Mouse (Mus musculus) hindbrain, embryonic 16.5 days (tissue): Measurements from ENCODE around the gene B3galt2. TPM values are rescaled to one million over a fixed set of nuclear protein-coding genes. Genes with fewer than 3 reads are reported as not detected.
A peak's percentile ranks its signal among the peaks of the same experiment; 100 is the strongest.

Experiments used
- ATAC-seq: fragments of 200-750 bp; cut with Nextera tagmentation; 2 replicates; pipeline ENCODE4 v1.8.0; 2017; ENCODE audit warnings: moderate TSS enrichment, moderate library complexity
- H3K27ac ChIP-seq: fragments of 300-500 bp; sonication (generic); 2 replicates; pipeline ENCODE4 v1.5.1; 2014; ENCODE audit warnings: low read depth, mild to moderate bottlenecking, control low read depth, low read length, moderate library complexity
- H3K27me3 ChIP-seq: fragments of 300-500 bp; sonication (generic); replicated peaks from 2 replicates; pipeline ENCODE4 v1.6.1; 2014; ENCODE audit warnings: low read length; ENCODE audit not compliant: control insufficient read depth, insufficient read depth
- H3K36me3 ChIP-seq: fragments of 300-500 bp; sonication (generic); 2 replicates; pipeline ENCODE4 v1.6.1; 2014; ENCODE audit warnings: mild to moderate bottlenecking, low read length, moderate library complexity, mixed read lengths; ENCODE audit not compliant: control insufficient read depth, insufficient read depth
- H3K4me1 ChIP-seq: fragments of 300-500 bp; sonication (generic); 2 replicates; pipeline ENCODE4 v1.6.1; 2014; ENCODE audit warnings: low read depth, low read length; ENCODE audit not compliant: control insufficient read depth, insufficient read depth
- H3K4me2 ChIP-seq: fragments of 300-500 bp; sonication (generic); 2 replicates; pipeline ENCODE4 v1.6.1; 2014; ENCODE audit warnings: mild to moderate bottlenecking, low read length, control low read depth, moderate library complexity
- H3K4me3 ChIP-seq: fragments of 300-500 bp; sonication (generic); 2 replicates; pipeline ENCODE4 v1.5.1; 2014; ENCODE audit warnings: mild to moderate bottlenecking, low read length, control low read depth, moderate library complexity
- H3K9ac ChIP-seq: fragments of 300-500 bp; sonication (generic); 2 replicates; pipeline ENCODE4 v1.6.1; 2014; ENCODE audit warnings: low read depth, mild to moderate bottlenecking, control low read depth, low read length, moderate library complexity
- H3K9me3 ChIP-seq: fragments of 300-500 bp; sonication (generic); 2 replicates; pipeline ENCODE4 v1.6.1; 2014; ENCODE audit warnings: mild to moderate bottlenecking, low read length, moderate library complexity; ENCODE audit not compliant: control insufficient read depth
- WGBS: fragments of 180-500 bp; shearing (Covaris S2); extraction: QIAGEN DNeasy Blood & Tissue Kit; methylation state at CpG from one replicate; pipeline ENCODE4 v1.1.7; 2014; 5-methylcytosine and 5-hydroxymethylcytosine counted together
- polyA plus RNA-seq: library from polyadenylated mRNA; unstranded; fragments of >200 nt; fragmentation: Nextera tagmentation; extraction: Ambion mirVana; gene quantifications from 2 replicates; pipeline ENCODE4 v1.2.1, GENCODE M21; 2015

B3galt2 gene
- polyA plus RNA-seq = 7.2 and 7.7 TPM in 2 replicates

DNA sequence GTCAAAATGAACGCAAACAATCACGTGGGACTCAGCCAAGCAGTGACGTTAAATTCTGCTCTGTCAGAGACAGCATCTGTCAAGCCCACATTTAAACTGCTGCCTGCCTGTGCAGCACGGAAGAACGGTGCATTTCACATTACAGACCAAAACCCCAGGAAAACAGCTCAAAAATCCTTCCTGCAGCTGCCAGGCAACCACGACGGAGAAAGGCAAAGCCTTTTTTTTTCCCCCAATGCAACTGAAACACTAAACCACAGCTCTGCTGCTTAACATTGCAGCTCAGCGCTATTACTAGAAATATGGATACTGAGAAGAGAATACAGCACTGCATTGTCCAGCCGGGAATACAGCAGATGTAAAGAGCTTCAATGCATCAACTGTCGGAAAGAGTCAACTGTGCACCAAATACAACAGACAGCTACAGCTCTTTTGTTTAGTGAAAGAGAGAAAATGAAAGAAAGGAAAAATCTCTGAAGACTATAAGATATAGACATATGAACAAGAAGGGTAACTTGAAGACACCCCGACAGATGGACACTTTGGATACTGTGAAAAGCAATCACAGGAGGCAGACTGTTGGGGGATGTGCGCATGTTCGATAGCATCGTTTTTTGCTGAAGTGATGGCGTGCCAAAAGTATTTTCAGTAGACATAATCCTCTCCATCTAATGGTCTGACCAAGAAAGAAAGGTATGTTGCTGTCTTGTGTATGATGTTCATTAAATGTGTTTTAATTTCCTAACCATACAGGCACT, at the start of gene B3galt2:
B3galt2 (plus strand) TSS at position 15 of the 758 bp plus-strand sequence.
- Histone ChIP-seq H3K4me2 (peak within 1 kb of the TSS; percentile 50), H3K27ac (peak within 1 kb of the TSS; percentile 89), H3K4me1 (no peaks in the 10 kb centered on the region), H3K9ac (peak within 1 kb of the TSS; percentile 69), H3K36me3 (no peaks in the 10 kb centered on the region), H3K27me3 (no peaks in the 10 kb centered on the region), H3K4me3 (peak within 1 kb of the TSS; percentile 49), H3K9me3 (no peaks in the 10 kb centered on the region)
- peak; percentile 91 for ATAC-seq
- 16% methylated on average over 15 of the region's 15 CpGs for WGBS

DNA sequence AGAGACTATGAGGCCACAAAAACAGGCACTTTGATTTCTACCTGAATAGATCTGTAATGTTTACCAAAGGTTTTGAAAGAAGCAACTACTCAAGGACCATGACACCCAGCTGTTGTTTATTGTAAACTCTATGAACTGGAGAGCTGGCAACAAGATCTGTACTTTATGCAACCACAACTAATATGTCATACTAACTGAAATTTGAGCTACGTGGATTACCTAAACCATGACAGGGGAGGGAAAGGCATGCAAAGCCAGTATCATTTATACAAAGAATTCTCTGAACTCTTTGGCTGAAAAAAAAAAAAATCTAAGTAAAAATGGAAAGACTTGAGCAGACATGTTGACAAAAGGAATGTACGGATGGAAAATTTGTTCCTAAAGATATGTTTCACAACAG, 43.6 kb upstream of the B3galt2 start:
- Histone ChIP-seq H3K4me3 (no peak overlapping the region), H3K4me2 (no peak overlapping the region), H3K36me3 (no peaks in the 10 kb centered on the region), H3K9me3 (no peaks in the 10 kb centered on the region), H3K4me1 (no peaks in the 10 kb centered on the region), H3K27me3 (no peaks in the 10 kb centered on the region), H3K9ac (no peak overlapping the region), H3K27ac (no peak overlapping the region)
- ATAC-seq = no peak
- WGBS = 91% methylated on average over 2 of the region's 2 CpGs

DNA sequence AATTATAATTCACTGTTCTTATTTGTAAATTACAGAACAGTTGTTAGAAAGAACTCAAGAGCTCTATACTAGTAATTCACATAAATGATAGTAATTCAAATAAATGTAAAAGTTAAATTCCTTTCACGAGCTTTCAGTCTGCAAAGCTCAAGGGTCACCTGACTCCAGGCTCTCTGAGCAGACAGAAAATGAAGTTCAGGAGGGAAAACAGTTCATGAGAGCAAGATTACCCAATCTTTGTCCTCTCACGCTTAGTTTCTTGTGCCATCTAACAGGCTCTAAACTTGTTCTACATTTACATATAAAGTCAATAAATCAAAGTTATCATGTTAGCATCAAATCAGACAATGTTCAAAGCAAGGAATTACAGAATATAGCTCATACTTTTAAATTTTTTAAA, 31.6 kb upstream of the B3galt2 start:
- WGBS = 85% methylated on average over 2 of the region's 2 CpGs
- no peak overlapping the region for H3K4me3 ChIP-seq
- ATAC-seq = no peak

DNA sequence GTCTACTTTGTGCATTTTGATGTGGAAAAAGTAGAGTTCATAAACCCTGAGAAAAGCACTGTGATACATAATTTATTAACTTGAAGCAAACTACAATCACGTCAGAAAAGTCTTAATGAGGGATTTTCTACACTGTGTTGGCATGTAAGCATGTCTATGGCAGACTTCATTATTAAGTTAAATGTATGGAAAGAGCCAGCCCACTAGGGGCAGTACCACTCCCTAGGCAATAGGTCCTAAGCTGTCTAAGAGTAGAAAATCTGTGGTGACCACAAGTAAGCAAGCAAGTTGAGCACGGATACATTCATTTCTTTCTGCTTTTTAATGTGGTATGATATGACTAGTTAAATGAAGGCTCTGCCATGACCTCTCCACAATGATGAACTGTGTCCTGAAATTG, 27.6 kb upstream of the B3galt2 start:
- H3K9me3 ChIP-seq = no peaks in the 10 kb centered on the region
- no peak for ATAC-seq
- no peak overlapping the region for H3K4me3 ChIP-seq
- H3K9ac ChIP-seq = no peak overlapping the region
- H3K27ac ChIP-seq = no peak overlapping the region
- H3K27me3 ChIP-seq = no peaks in the 10 kb centered on the region
- H3K4me2 ChIP-seq = no peak overlapping the region
- WGBS = 96% methylated on average over 2 of the region's 2 CpGs
- H3K4me1 ChIP-seq = no peaks in the 10 kb centered on the region
- H3K36me3 ChIP-seq = peaks cover 10% of the 10 kb centered on the region

More for the DNA sequence above, 31.6 kb upstream of the B3galt2 start:
- Histone ChIP-seq H3K9me3 (no peaks in the 10 kb centered on the region), H3K27me3 (no peaks in the 10 kb centered on the region), H3K4me2 (no peak overlapping the region), H3K4me1 (no peaks in the 10 kb centered on the region), H3K27ac (no peak overlapping the region), H3K9ac (no peak overlapping the region), H3K36me3 (peaks cover 5% of the 10 kb centered on the region; the same call in 1 of the 2 replicates)

DNA sequence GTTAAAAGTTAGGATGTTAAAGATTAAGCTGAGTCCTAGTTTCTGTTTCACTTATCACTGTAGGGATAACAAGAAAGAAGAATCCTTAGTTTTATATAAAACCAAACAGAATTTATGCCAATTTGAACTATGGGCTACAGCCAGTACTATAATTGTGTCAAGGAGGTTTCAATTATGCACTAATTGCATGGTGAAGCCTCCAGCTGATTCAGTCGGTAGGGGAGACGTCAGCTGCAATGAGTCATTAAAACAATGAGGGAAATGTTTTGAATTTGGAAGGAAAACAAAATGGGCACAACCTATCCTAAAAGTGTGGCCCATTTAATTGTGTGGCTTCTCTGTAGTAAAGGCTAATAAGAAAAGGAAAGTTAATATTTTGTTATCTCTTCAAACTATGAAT, 20.7 kb upstream of the B3galt2 start:
- no peak for ATAC-seq
- Histone ChIP-seq H3K4me3 (no peak overlapping the region), H3K27me3 (no peaks in the 10 kb centered on the region), H3K9me3 (no peaks in the 10 kb centered on the region), H3K36me3 (peaks cover 6% of the 10 kb centered on the region; the same call in 1 of the 2 replicates), H3K4me2 (no peak overlapping the region), H3K4me1 (no peaks in the 10 kb centered on the region), H3K9ac (no peak overlapping the region), H3K27ac (no peak overlapping the region)
- 14% methylated on average over 2 of the region's 2 CpGs for WGBS

DNA sequence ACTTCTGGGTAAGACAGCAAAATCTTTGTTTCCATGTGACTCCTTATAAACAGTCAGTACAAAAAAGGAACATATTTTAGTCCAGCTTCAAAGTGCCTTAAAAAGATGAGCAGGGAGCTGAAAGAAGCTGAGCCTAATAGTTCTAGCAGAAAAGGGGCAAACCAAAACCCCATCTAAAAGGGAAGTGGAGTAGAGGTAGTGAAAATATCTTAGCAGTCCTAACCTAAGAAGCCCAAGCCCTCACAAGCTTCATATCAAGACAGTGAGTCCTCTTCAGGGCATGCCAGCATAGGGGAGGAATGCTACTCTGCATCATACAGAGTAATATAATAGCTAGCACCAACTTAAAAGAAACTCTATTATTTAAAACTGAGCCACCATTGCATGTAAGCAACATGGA, 18.5 kb upstream of the B3galt2 start:
- Histone ChIP-seq H3K9me3 (no peaks in the 10 kb centered on the region), H3K36me3 (peaks cover 12% of the 10 kb centered on the region; the same call in 1 of the 2 replicates), H3K27me3 (no peaks in the 10 kb centered on the region), H3K4me1 (no peaks in the 10 kb centered on the region), H3K4me2 (no peak overlapping the region), H3K4me3 (no peak overlapping the region), H3K9ac (no peak overlapping the region), H3K27ac (no peak overlapping the region)
- no peak for ATAC-seq

DNA sequence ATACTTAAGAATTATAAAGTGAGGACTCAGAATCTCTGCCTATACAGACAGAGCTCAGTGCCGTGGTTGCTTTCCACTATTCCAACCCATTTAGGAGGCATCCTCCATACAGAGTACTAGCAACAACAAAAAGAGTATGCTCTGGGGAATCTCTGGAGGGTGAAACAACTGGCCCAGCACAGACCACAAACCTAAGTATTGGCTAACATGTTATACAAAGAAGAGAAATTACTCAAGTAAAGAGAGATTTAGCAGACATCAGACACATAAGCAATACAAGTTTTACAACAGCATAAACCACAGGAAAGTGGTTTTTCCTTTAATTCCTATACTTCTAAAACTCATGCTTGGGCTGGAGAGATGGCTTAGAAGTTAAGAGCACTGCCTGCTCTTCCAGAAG, 17.8 kb upstream of the B3galt2 start:
- Histone ChIP-seq H3K27ac (no peak overlapping the region), H3K9me3 (no peaks in the 10 kb centered on the region), H3K36me3 (peaks cover 9% of the 10 kb centered on the region; the same call in 1 of the 2 replicates), H3K9ac (no peak overlapping the region), H3K4me3 (no peak overlapping the region), H3K4me2 (no peak overlapping the region), H3K27me3 (no peaks in the 10 kb centered on the region), H3K4me1 (no peaks in the 10 kb centered on the region)
- ATAC-seq = no peak
- 85% methylated on average over 1 of the region's 1 CpGs for WGBS

DNA sequence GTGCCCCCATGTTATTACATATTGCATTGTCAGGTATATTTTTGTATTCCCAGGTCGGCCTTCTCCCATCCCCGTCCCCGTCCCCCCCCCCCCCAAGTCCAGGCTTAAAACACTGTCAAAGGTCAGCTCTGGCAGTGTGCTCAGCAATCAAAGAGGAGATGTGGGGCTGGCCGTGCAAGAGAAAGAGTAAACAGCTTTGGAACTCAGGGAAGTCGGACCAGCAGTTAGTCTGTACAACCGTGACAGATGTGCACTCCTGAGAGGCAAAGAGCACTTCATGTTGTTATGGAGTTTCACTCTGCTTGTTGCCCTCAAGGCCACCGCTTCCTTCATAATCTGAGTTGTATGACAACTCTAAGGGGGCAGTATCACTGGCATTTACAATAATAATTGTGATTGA, 9.1 kb upstream of the B3galt2 start:
- Histone ChIP-seq H3K27me3 (no peaks in the 10 kb centered on the region), H3K27ac (no peak overlapping the region), H3K4me2 (no peak overlapping the region), H3K9ac (no peak overlapping the region), H3K36me3 (peaks cover under 1% of the 10 kb centered on the region; the same call in 1 of the 2 replicates), H3K4me3 (no peak overlapping the region), H3K9me3 (no peaks in the 10 kb centered on the region), H3K4me1 (no peaks in the 10 kb centered on the region)
- 66% methylated on average over 7 of the region's 7 CpGs for WGBS
- no peak for ATAC-seq

DNA sequence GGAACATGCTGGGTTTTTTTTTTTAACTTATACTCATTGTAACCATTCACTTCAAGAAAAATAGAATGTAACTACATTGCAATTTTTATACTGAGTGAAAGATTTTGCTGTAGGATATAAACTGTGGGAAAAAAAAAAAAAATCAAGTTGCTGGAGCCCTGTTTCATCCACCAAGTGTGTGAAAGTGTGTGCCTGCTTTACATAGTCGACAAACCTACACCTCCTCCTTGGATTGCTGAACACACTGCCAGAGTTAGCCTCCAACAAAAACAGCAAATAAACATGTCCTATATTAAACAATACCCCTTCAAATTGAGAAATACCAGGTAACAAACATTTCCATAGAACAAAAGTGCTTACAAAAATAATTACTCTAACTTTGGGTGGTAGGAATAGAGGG, 8.1 kb upstream of the B3galt2 start:
- Histone ChIP-seq H3K9ac (no peak overlapping the region), H3K27me3 (no peaks in the 10 kb centered on the region), H3K9me3 (no peaks in the 10 kb centered on the region), H3K4me2 (no peak overlapping the region), H3K4me1 (no peaks in the 10 kb centered on the region), H3K36me3 (no peaks in the 10 kb centered on the region), H3K4me3 (no peak overlapping the region), H3K27ac (no peak overlapping the region)
- ATAC-seq = no peak
- 76% methylated on average over 1 of the region's 1 CpGs for WGBS
